Mouse (Mus musculus) liver, adult 2 months (tissue): Measurements from ENCODE around the gene Gm11639.

ENCODE experiments used
- CTCF ChIP-seq: fragments of 200-500 bp; IDR thresholded peaks from 2 replicates; pipeline ENCODE4 v1.5.1; 2011; ENCODE audit warnings: low read depth, low read length, control low read depth
- POLR2A ChIP-seq: fragments of 200-500 bp; IDR thresholded peaks from 2 replicates; pipeline ENCODE4 v1.6.1; 2011; ENCODE audit warnings: low read length, control low read depth; ENCODE audit not compliant: insufficient read depth; ENCODE audit errors: extremely low read depth

GRCm38 (mm10) chr11:105161411-105161810 lies 475.9 kb downstream of the Gm11639 start:
- TF ChIP-seq CTCF: no peak
- no peak for TF ChIP-seq POLR2A
